13 mouse cellular contexts compared by ENCODE assay signal in genomic region chr10:121386347-121386746, GRCm38 (mm10). TPM values are rescaled to one million over a fixed set of nuclear protein-coding genes. Genes with fewer than 3 reads are reported as not detected.
DNase-seq lines count a peak whose midpoint lies in the region; ATAC-seq and TF ChIP-seq lines count a peak whose summit lies in the region.
"Had no signal": no experiment of that assay in that cellular context is flagged by ENCODE, and none has a peak within 500 bp of the region (broad histone marks: within the 10 kb centered on the region; RNA-seq: fewer than 3 reads in every experiment).

No protein-coding gene starts in this region.

- peaks cover 76% of the 10 kb centered on the region for H3K36me3 ChIP-seq in heart, postnatal 0 days (replicated peaks; ENCODE audit: control insufficient read depth, insufficient read depth, low read length)
- peaks cover 83% of the 10 kb centered on the region for H3K36me3 ChIP-seq in embryonic facial prominence, embryonic 15.5 days
- H3K36me3 ChIP-seq in limb, embryonic 15.5 days, result peaks cover 88% of the 10 kb centered on the region

- H3K9ac ChIP-seq in heart, postnatal 0 days (replicated peaks; ENCODE audit: low read depth, low read length), result no peak overlapping the region
- H3K9ac ChIP-seq in embryonic facial prominence, embryonic 15.5 days, result no peak overlapping the region
- no peak overlapping the region for H3K9ac ChIP-seq in limb, embryonic 15.5 days

- intact Hi-C loops in heart, postnatal 10 days (cut with DNase I), result no loop called here

- no peak for TF ChIP-seq EP300 in heart, postnatal 0 days (IDR thresholded peaks at IDR 0.05; ENCODE audit: low read depth)

- H3K9me3 ChIP-seq in heart, postnatal 0 days (replicated peaks; ENCODE audit: control insufficient read depth, low read length), result no peaks in the 10 kb centered on the region
- H3K9me3 ChIP-seq in embryonic facial prominence, embryonic 15.5 days (replicated peaks), result no peaks in the 10 kb centered on the region
- H3K9me3 ChIP-seq in limb, embryonic 15.5 days, result no peaks in the 10 kb centered on the region

- H3K4me3 ChIP-seq in heart, postnatal 0 days (ENCODE audit: low read depth, low read length), result no peak overlapping the region
- H3K4me3 ChIP-seq in embryonic facial prominence, embryonic 15.5 days (replicated peaks), result no peak overlapping the region
- H3K4me3 ChIP-seq in limb, embryonic 15.5 days, result no peak overlapping the region
- H3K4me3 ChIP-seq: left cerebral cortex, adult 2 months had no signal

- no peaks in the 10 kb centered on the region for H3K4me1 ChIP-seq in heart, postnatal 0 days (ENCODE audit: control insufficient read depth, insufficient read depth)
- H3K4me1 ChIP-seq in embryonic facial prominence, embryonic 15.5 days, result peaks cover 15% of the 10 kb centered on the region; the same call in 1 of the 2 replicates
- H3K4me1 ChIP-seq in limb, embryonic 15.5 days, result no peaks in the 10 kb centered on the region

- H3K4me2 ChIP-seq in heart, postnatal 0 days (ENCODE audit: low read depth, low read length), result no peak overlapping the region
- no peak overlapping the region for H3K4me2 ChIP-seq in embryonic facial prominence, embryonic 15.5 days (replicated peaks)
- no peak overlapping the region for H3K4me2 ChIP-seq in limb, embryonic 15.5 days

- TF ChIP-seq CTCF in heart, postnatal 0 days (IDR thresholded peaks at IDR 0.05; ENCODE audit: low read depth), result no peak

- no peak overlapping the region for H3K27ac ChIP-seq in heart, postnatal 0 days (ENCODE audit: low read depth)
- H3K27ac ChIP-seq in embryonic facial prominence, embryonic 15.5 days (replicated peaks), result peak overlapping the region; percentile 28; the same call in 1 of the 2 replicates
- H3K27ac ChIP-seq in limb, embryonic 15.5 days, result no peak overlapping the region
- H3K27ac ChIP-seq: left cerebral cortex, adult 2 months had no signal

- ATAC-seq in heart, postnatal 0 days (ENCODE audit: insufficient read depth, low read depth), result peak; percentile 47
- ATAC-seq in embryonic facial prominence, embryonic 15.5 days (ENCODE audit: insufficient number of reproducible peaks, low FRiP score, low TSS enrichment, low read depth), result peak; percentile 77
- peak; percentile 60; the same call in 1 of the 2 replicates for ATAC-seq in limb, embryonic 15.5 days (ENCODE audit: insufficient number of reproducible peaks, low FRiP score, low TSS enrichment, low read depth)

- no peaks in the 10 kb centered on the region for H3K27me3 ChIP-seq in heart, postnatal 0 days (ENCODE audit: control insufficient read depth, insufficient read depth, low read length)
- H3K27me3 ChIP-seq in embryonic facial prominence, embryonic 15.5 days, result no peaks in the 10 kb centered on the region
- no peaks in the 10 kb centered on the region for H3K27me3 ChIP-seq in limb, embryonic 15.5 days

- peak; percentile 27 for DNase-seq in embryo, embryonic 10.5 days (ENCODE audit: low spot score)
- no peak for DNase-seq in embryo, embryonic 9.5 days (ENCODE audit: extremely low spot score)
- no peak for DNase-seq in heart, postnatal 0 days (ENCODE audit: low spot score)
- DNase-seq in heart, postnatal 10 days, result no peak
- DNase-seq in thymus, postnatal 14 days, result no peak
- DNase-seq in adrenal gland, adult (ENCODE audit: inconsistent age in 2 of 2, low spot score in 1 of 2), result no peak
- DNase-seq: adrenal gland, postnatal 25 days; cerebellum, adult 8-10 months; kidney, adult 9 months; lung, postnatal 36 days had no signal

- 28% methylated on average over 9 of the region's 9 CpGs for WGBS in heart, postnatal 0 days
- 14% methylated on average over 9 of the region's 9 CpGs for WGBS in embryonic facial prominence, embryonic 15.5 days
- WGBS in limb, embryonic 15.5 days, result 49% methylated on average over 9 of the region's 9 CpGs

RNA-seq across cellular contexts. Expression of gene Gns, which starts 21.5 kb away (rescaled TPM):
- total RNA-seq in heart, postnatal 0 days (2014; rRNA removed; ENCODE audit: low replicate concordance), result 50.4 and 57.5 TPM in 2 replicates
- 25.2 and 26.1 TPM in 2 replicates for polyA plus RNA-seq in heart, postnatal 0 days (2015; fragmentation: Nextera tagmentation; extraction: Ambion mirVana)
- total RNA-seq in heart, postnatal 10 days (2021), result 10 to 100 TPM; 72.7 to 78.3 TPM
- polyA plus RNA-seq in embryonic facial prominence, embryonic 15.5 days (2015; fragmentation: Nextera tagmentation; extraction: Ambion mirVana), result 51.3 and 52.1 TPM in 2 replicates
- polyA plus RNA-seq in limb, embryonic 15.5 days (2015; fragmentation: Nextera tagmentation; extraction: Ambion mirVana), result 46.0 and 47.6 TPM in 2 replicates

RNA-seq across cellular contexts. Expression of gene Tbc1d30, which starts 35.3 kb away (rescaled TPM):
- total RNA-seq in heart, postnatal 0 days (2014; rRNA removed; ENCODE audit: low replicate concordance), result 0.58 and 14.7 TPM in 2 replicates
- 1.1 and 1.2 TPM in 2 replicates for polyA plus RNA-seq in heart, postnatal 0 days (2015; fragmentation: Nextera tagmentation; extraction: Ambion mirVana)
- total RNA-seq in heart, postnatal 10 days (2021), result 1 to 10 TPM; 3.8 to 5.3 TPM
- polyA plus RNA-seq in embryonic facial prominence, embryonic 15.5 days (2015; fragmentation: Nextera tagmentation; extraction: Ambion mirVana), result 1.7 and 2.6 TPM in 2 replicates
- polyA plus RNA-seq in limb, embryonic 15.5 days (2015; fragmentation: Nextera tagmentation; extraction: Ambion mirVana), result 1.1 TPM in 2 replicates
